19 mouse cellular contexts compared by ENCODE assay signal in genomic region chr11:35449199-35449598, GRCm38 (mm10).
"Had no signal": no experiment of that assay in that cellular context is flagged by ENCODE, and none has a peak within 500 bp of the region (broad histone marks: within the 10 kb centered on the region; RNA-seq: fewer than 3 reads in every experiment).

No protein-coding gene starts in this region.

- H3K4me3 ChIP-seq: layer of hippocampus, adult 2 months; left cerebral cortex, adult 2 months; liver, embryonic 13.5 days; megakaryocyte, embryonic 14.5 days; midbrain, embryonic 10.5 days; midbrain, embryonic 13.5 days; myocyte; stomach, embryonic 15.5 days had no signal

- H3K27me3 ChIP-seq: liver, embryonic 13.5 days; stomach, embryonic 15.5 days had no signal

- H3K9ac ChIP-seq: liver, embryonic 13.5 days; lung, embryonic 14.5 days; midbrain, embryonic 13.5 days; stomach, embryonic 15.5 days had no signal

- H3K36me3 ChIP-seq: liver, embryonic 13.5 days; midbrain, embryonic 10.5 days; midbrain, embryonic 13.5 days; stomach, embryonic 15.5 days had no signal

- H3K4me2 ChIP-seq: liver, embryonic 13.5 days; lung, embryonic 14.5 days; midbrain, embryonic 13.5 days; stomach, embryonic 15.5 days had no signal

- ATAC-seq: intestine, postnatal 0 days; lung, postnatal 0 days; midbrain, embryonic 13.5 days; midbrain, embryonic 16.5 days had no signal

- H3K9me3 ChIP-seq: liver, embryonic 13.5 days; megakaryocyte, embryonic 14.5 days; midbrain, embryonic 10.5 days; midbrain, embryonic 13.5 days; stomach, embryonic 15.5 days had no signal

- H3K27ac ChIP-seq: layer of hippocampus, adult 2 months; left cerebral cortex, adult 2 months; liver, embryonic 13.5 days; midbrain, embryonic 10.5 days; midbrain, embryonic 13.5 days; stomach, embryonic 15.5 days had no signal

- H3K4me1 ChIP-seq: liver, embryonic 13.5 days; megakaryocyte, embryonic 14.5 days; stomach, embryonic 15.5 days had no signal

- DNase-seq: layer of hippocampus, adult 9-11 months; liver, embryonic 13.5 days; lung, embryonic 14.5 days; lung, postnatal 36 days; right cerebral cortex, adult 18-20 months; right cerebral cortex, postnatal 14 days; right cerebral cortex, postnatal 4 days; thymus, adult 18-20 months; thymus, postnatal 4 days had no signal
